Mouse (Mus musculus): ENCODE data around the gene Lin7c. TPM values are rescaled to one million over a fixed set of nuclear protein-coding genes. Genes with fewer than 3 reads are reported as not detected.

Lin7c gene
- polyA plus RNA-seq, 1 experiment from 2014 or later, result 44.4 TPM

- no peaks in the 10 kb centered on the region for H3K36me3 ChIP-seq (ENCODE audit: control insufficient read depth, insufficient read depth, low read length)
- no peak for ATAC-seq (replicated peaks; ENCODE audit: low FRiP score)
- no peaks in the 10 kb centered on the region for H3K27me3 ChIP-seq (replicated peaks; ENCODE audit: control insufficient read depth, insufficient read depth, low read length)
- DNase-seq (ENCODE audit: low spot score), result no peak
- H3K4me3 ChIP-seq (ENCODE audit: low read depth, low read length), result no peak overlapping the region
- 64% methylated on average over 5 of the region's 5 CpGs for WGBS
- 0 out of 2 replicates have a peak, but pooled peaks cover 2% of the 10 kb centered on the region for H3K4me1 ChIP-seq (replicated peaks; ENCODE audit: control insufficient read depth, insufficient read depth, low read length)
- H3K4me2 ChIP-seq, result no peak overlapping the region
- no peaks in the 10 kb centered on the region for H3K9me3 ChIP-seq (ENCODE audit: control insufficient read depth, low read length)
- H3K27ac ChIP-seq (ENCODE audit: low read depth, low read length), result no peak overlapping the region
- H3K9ac ChIP-seq (ENCODE audit: low read depth, low read length), result no peak overlapping the region
Measured at GRCm38 (mm10) chr2:109941973-109942444, 51.4 kb downstream of the Lin7c start.

- ATAC-seq (replicated peaks; ENCODE audit: low FRiP score) (no peak), DNase-seq (ENCODE audit: low spot score) (no peak)
- H3K9ac ChIP-seq (ENCODE audit: low read depth, low read length), result no peak overlapping the region
- H3K4me3 ChIP-seq (ENCODE audit: low read depth, low read length), result no peak overlapping the region
- H3K9me3 ChIP-seq (ENCODE audit: control insufficient read depth, low read length), result no peaks in the 10 kb centered on the region
- no peaks in the 10 kb centered on the region for H3K27me3 ChIP-seq (replicated peaks; ENCODE audit: control insufficient read depth, insufficient read depth, low read length)
- H3K4me2 ChIP-seq, result no peak overlapping the region
- no peak overlapping the region for H3K27ac ChIP-seq (ENCODE audit: low read depth, low read length)
- 0 out of 2 replicates have a peak, but pooled peaks cover 2% of the 10 kb centered on the region for H3K4me1 ChIP-seq (replicated peaks; ENCODE audit: control insufficient read depth, insufficient read depth, low read length)
- H3K36me3 ChIP-seq (ENCODE audit: control insufficient read depth, insufficient read depth, low read length), result no peaks in the 10 kb centered on the region
- WGBS, result 88% methylated on average over 8 of the region's 8 CpGs
Measured at GRCm38 (mm10) chr2:109942810-109943570, 52.3 kb downstream of the Lin7c start.

- no peak overlapping the region for H3K4me2 ChIP-seq
- H3K4me3 ChIP-seq (ENCODE audit: low read depth, low read length), result no peak overlapping the region
- no peak for ATAC-seq (replicated peaks; ENCODE audit: low FRiP score)
- no peaks in the 10 kb centered on the region for H3K27me3 ChIP-seq (replicated peaks; ENCODE audit: control insufficient read depth, insufficient read depth, low read length)
- 61% methylated on average over 9 of the region's 9 CpGs for WGBS
- no peak overlapping the region for H3K27ac ChIP-seq (ENCODE audit: low read depth, low read length)
- no peak for DNase-seq (ENCODE audit: low spot score)
- peaks cover 7% of the 10 kb centered on the region; the same call in 1 of the 2 replicates for H3K4me1 ChIP-seq (replicated peaks; ENCODE audit: control insufficient read depth, insufficient read depth, low read length)
- H3K36me3 ChIP-seq (ENCODE audit: control insufficient read depth, insufficient read depth, low read length), result no peaks in the 10 kb centered on the region
- no peaks in the 10 kb centered on the region for H3K9me3 ChIP-seq (ENCODE audit: control insufficient read depth, low read length)
- no peak overlapping the region for H3K9ac ChIP-seq (ENCODE audit: low read depth, low read length)
Measured at GRCm38 (mm10) chr2:109944995-109945394, 54.3 kb downstream of the Lin7c start.

GRCm38 (mm10) chr2:109945532-109945931 is 54.9 kb downstream of the Lin7c start:
- WGBS, result 87% methylated on average over 4 of the region's 4 CpGs
- H3K9ac ChIP-seq (ENCODE audit: low read depth, low read length), result no peak overlapping the region
- no peak for ATAC-seq (replicated peaks; ENCODE audit: low FRiP score)
- no peak for DNase-seq (ENCODE audit: low spot score)
- no peaks in the 10 kb centered on the region for H3K36me3 ChIP-seq (ENCODE audit: control insufficient read depth, insufficient read depth, low read length)
- H3K4me2 ChIP-seq, result no peak overlapping the region
- H3K4me3 ChIP-seq (ENCODE audit: low read depth, low read length), result no peak overlapping the region
- no peak overlapping the region for H3K27ac ChIP-seq (ENCODE audit: low read depth, low read length)
- H3K27me3 ChIP-seq (replicated peaks; ENCODE audit: control insufficient read depth, insufficient read depth, low read length), result no peaks in the 10 kb centered on the region
- H3K4me1 ChIP-seq (replicated peaks; ENCODE audit: control insufficient read depth, insufficient read depth, low read length), result peaks cover 12% of the 10 kb centered on the region; the same call in 1 of the 2 replicates
- H3K9me3 ChIP-seq (ENCODE audit: control insufficient read depth, low read length), result no peaks in the 10 kb centered on the region

GRCm38 (mm10) chr2:109946426-109946825 is 55.8 kb downstream of the Lin7c start:
- Histone ChIP-seq H3K27me3 (replicated peaks; ENCODE audit: control insufficient read depth, insufficient read depth, low read length) (no peaks in the 10 kb centered on the region), H3K27ac (ENCODE audit: low read depth, low read length) (no peak overlapping the region), H3K9ac (ENCODE audit: low read depth, low read length) (no peak overlapping the region), H3K4me3 (ENCODE audit: low read depth, low read length) (no peak overlapping the region), H3K36me3 (ENCODE audit: control insufficient read depth, insufficient read depth, low read length) (no peaks in the 10 kb centered on the region), H3K4me1 (replicated peaks; ENCODE audit: control insufficient read depth, insufficient read depth, low read length) (peaks cover 21% of the 10 kb centered on the region), H3K4me2 (no peak overlapping the region), H3K9me3 (ENCODE audit: control insufficient read depth, low read length) (no peaks in the 10 kb centered on the region)
- WGBS, result 82% methylated on average over 6 of the region's 6 CpGs
- no peak for ATAC-seq (replicated peaks; ENCODE audit: low FRiP score)
- no peak for DNase-seq (ENCODE audit: low spot score)

- no peak overlapping the region for H3K4me2 ChIP-seq
- H3K27ac ChIP-seq (ENCODE audit: low read depth, low read length), result no peak overlapping the region
- no peak for DNase-seq (ENCODE audit: low spot score)
- ATAC-seq (replicated peaks; ENCODE audit: low FRiP score), result no peak
- no peak overlapping the region for H3K4me3 ChIP-seq (ENCODE audit: low read depth, low read length)
- H3K9ac ChIP-seq (ENCODE audit: low read depth, low read length), result no peak overlapping the region
- peaks cover 38% of the 10 kb centered on the region for H3K4me1 ChIP-seq (replicated peaks; ENCODE audit: control insufficient read depth, insufficient read depth, low read length)
- H3K27me3 ChIP-seq (replicated peaks; ENCODE audit: control insufficient read depth, insufficient read depth, low read length), result no peaks in the 10 kb centered on the region
- H3K9me3 ChIP-seq (ENCODE audit: control insufficient read depth, low read length), result no peaks in the 10 kb centered on the region
- H3K36me3 ChIP-seq (ENCODE audit: control insufficient read depth, insufficient read depth, low read length), result no peaks in the 10 kb centered on the region
Measured at GRCm38 (mm10) chr2:109949519-109949918, 58.9 kb downstream of the Lin7c start.

- 70% methylated on average over 3 of the region's 3 CpGs for whole genome bisulfite sequencing
- H3K27me3 ChIP-seq (replicated peaks; ENCODE audit: control insufficient read depth, insufficient read depth, low read length), result no peaks in the 10 kb centered on the region
- H3K4me1 ChIP-seq (replicated peaks; ENCODE audit: control insufficient read depth, insufficient read depth, low read length), result peaks cover 46% of the 10 kb centered on the region
- H3K36me3 ChIP-seq (ENCODE audit: control insufficient read depth, insufficient read depth, low read length), result no peaks in the 10 kb centered on the region
- no peak overlapping the region for H3K4me2 ChIP-seq
- H3K4me3 ChIP-seq (ENCODE audit: low read depth, low read length), result no peak overlapping the region
- no peak overlapping the region for H3K27ac ChIP-seq (ENCODE audit: low read depth, low read length)
- DNase-seq (ENCODE audit: low spot score) (no peak), ATAC-seq (replicated peaks; ENCODE audit: low FRiP score) (no peak)
- H3K9ac ChIP-seq (ENCODE audit: low read depth, low read length), result no peak overlapping the region
- H3K9me3 ChIP-seq (ENCODE audit: control insufficient read depth, low read length), result no peaks in the 10 kb centered on the region
Measured at GRCm38 (mm10) chr2:109950311-109950710, 59.7 kb downstream of the Lin7c start.

All from liver, embryonic 11.5 days (tissue).